Mouse (Mus musculus) layer of hippocampus, adult 11-12 months (tissue): Measurements from ENCODE around the gene Efcab11.

ENCODE experiments used
- DNase-seq: peaks from one replicate; pipeline ENCODE4 v3.0.0; 2022; ENCODE audit warnings: low spot score

The Efcab11 gene

DNA sequence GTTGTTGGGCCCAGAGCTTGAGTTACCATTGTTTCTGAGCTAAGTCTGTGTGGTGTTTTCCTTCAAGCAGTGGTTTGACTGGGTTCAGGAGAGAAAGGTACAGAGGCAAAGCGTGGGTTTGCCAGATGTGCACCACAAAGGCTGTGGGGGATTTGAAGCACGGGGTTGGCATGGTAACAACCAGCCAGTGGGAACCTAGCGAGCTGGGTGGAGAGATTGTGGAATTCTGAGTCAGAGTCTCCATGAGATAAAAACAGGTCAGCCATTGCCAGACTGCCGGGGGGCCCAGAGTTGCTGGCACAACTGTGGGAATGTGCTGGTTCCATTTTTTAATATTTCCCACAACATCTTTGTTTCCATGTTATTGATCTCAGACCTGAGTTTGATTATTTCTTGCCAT lies 202.6 kb downstream of the Efcab11 start:
- DNase-seq = no peak

DNA sequence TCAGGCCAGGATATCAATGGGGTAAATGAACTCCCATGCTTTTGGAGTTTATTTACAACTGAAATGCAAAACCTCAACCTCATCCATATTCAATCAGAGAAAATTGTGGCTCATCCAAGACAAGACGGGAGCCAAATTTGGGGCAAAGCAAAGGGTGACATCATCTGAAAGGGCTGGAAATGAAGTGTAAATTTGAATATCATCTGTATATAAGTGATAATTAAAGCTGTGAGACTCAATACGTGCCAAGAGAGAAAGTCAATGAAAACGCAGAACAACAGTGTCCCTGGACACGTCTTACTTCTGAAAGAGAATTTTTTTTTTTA lies 212.4 kb downstream of the Efcab11 start:
- DNase-seq = no peak

DNA sequence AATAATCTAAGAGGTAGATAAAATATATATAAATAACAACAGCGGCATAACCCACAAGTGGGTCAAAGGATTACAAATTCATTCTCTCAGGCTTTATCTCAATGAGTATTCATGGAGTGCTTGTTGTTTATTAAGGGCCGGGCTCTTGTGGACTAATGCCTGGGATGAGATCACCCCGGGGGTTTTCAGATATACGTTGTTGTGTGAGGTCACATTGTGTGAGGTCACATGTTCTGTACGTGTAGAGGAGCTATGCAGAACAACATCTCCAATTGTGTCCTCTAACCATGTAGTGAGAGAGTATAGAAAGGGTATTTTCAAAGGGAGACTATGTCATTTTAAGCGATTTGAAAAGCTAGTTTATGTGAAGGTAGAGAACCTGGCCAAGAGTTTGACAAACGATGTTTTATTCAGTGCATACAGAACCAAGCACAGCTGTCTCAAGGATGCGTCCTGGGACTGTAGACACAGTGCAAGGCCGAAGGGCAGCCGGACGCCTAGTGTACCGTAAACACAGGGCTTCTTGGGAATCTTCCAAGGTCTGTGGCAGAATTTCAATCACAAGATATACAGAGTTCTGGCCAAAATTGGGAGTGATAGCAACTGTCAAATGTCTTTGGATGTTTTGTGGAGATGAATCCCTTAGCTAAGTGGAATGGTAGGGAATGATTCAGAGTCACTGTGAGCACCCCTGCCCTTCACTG lies 212.9 kb downstream of the Efcab11 start:
- peak; percentile 13 for DNase-seq

DNA sequence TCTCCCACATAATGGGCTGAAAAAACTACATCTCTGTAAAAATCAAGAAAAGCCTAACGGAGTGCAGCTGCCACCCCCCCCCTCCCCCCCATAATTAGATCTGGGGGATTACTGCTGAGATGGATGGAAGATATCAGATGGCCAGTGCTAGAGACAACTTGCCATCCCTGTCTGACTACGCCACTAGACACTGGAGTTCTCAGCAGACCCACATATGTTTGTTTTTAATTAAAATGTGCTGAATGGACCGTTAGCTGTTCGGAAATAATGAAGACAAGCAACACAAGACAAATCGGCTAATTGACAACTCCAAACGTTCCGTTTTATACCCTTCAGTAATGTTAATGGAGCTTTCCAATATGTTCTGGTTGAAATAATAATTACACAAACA lies 213.5 kb downstream of the Efcab11 start:
- DNase-seq = no peak

DNA sequence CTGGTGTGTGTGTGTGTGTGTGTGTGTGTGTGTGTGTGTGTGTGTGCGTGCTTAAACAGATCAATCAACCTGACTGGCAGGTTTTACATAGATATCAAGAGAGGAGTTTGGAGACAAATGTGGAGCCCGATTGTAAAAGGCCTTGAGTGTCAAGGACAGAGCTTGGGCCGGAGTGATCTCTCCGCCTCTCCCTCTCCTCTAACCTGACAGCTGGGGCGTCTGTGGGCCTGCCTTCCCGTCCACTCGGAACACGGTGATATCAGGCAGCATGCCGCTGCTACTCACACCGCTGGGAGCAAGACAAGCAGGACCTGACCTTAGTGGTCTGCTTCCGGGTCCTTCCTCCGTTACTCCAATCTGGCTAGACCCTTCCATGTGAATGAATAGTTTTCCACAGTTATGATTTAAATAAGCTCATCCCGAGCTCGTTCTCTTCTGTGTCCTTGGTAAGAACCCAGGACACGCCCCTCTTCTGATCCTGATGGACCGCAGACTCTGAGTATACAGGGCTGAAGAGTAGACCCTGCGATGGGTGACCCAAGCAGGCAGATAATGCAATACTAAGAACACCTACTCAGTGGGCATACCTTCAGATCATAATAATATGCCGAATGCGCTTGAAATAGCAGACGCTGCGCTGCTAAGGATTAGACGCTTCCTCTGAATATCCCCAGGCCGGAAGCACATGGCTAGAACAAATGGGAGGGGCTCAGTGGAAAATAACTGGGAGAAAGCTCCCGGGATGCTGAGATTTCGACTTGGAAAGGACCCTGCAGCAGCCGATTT lies 214.1 kb downstream of the Efcab11 start:
- peak; percentile 21 for DNase-seq

DNA sequence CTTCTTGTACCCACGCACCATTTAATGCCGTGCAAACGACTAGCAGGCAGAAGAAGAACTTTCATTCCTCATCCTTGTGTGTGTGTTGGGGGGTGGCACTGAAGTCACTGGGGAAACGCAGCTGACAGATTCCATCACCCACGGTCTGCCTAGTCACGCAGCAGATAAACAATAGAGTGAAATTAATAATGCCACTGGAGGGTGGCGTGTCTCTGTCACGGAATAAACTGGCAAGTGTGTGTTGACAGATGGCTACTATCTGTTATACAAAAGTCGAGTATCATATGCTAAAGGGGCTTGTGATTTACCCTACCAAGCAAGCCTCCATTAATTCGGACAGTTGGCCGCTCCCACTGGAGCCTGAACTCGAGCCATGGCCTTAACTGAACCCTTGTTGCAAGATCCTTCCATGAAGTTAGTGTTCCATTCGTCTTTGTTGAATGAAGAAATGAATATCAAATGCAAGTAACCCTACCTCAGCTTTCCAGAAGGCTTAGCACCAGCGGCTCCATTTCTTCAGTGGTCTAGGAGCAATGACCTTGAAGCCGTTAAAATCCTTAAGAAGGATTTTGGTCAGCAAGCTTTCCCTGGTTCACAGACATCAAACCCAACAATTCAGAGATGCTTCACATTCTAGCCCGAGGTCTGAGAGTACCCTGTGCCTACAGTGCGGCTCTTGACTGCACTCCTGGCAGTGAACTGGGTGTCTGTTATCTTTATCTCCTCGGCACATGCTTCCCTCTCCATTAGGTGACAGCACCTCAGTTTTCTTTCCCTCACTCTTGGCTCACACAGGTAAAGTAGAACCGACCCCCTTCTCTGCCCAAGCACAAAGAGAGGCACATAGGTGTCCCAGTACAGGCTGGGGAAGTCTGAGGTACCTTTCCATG lies 229.0 kb downstream of the Efcab11 start:
- peak; percentile 54 for DNase-seq

DNA sequence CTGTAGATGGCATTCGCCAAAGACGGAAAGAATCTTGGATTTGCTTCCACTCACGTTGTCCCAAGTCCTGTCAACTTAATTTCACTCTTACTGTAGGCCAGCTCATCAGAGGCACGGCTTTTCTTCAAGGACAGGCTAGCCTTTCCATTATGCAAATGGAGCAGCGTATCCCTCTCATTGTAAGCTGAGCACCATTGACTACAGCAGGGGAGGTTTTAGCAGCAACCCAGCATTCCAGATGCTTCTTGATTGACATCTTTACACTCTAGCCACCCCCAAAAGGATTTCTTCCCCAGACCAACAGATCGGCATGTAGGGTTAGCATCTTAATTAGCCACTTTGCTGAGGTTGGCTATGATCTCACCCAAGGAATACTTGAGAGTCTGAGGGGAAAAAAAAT lies 231.8 kb downstream of the Efcab11 start:
- DNase-seq = no peak

DNA sequence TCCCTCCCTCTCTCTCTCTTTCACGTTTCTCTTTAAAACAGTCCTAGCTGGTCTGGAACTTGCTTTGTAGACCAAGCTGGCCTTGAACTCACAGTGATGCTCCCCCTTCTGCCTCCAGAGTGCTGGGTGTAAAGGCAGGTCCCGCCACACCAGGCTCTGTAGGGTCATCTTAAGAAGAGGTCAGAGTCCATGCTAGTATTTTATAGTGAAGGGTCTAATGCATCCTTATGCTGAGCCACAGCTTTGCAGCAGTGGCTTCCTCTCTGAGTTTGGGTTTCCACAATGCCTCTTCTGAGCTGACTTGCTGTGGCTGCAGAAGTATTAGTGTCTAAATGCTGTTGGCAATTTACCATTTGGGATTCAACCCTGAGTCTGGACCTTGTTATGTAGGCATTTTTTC lies 234.5 kb downstream of the Efcab11 start:
- DNase-seq = no peak

DNA sequence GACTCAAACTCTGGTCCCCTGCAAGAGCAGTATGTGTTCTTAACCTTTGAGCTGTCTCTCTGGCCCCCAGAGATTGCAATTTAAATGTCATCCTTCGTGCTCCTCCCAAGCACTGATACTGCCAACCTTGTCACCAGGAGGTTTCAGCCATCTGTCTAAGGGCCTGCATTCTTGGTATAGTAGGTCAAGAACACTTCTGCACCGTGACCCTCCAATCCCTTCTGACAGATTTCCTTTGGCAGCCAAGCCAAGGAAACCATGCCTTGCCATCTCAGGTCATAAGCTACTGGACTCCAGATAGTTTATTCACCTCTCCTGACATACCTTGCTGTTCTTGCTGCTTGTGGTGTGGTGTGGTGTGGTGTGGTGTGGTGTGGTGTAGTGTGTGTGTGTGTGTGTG lies 235.5 kb downstream of the Efcab11 start:
- no peak for DNase-seq

DNA sequence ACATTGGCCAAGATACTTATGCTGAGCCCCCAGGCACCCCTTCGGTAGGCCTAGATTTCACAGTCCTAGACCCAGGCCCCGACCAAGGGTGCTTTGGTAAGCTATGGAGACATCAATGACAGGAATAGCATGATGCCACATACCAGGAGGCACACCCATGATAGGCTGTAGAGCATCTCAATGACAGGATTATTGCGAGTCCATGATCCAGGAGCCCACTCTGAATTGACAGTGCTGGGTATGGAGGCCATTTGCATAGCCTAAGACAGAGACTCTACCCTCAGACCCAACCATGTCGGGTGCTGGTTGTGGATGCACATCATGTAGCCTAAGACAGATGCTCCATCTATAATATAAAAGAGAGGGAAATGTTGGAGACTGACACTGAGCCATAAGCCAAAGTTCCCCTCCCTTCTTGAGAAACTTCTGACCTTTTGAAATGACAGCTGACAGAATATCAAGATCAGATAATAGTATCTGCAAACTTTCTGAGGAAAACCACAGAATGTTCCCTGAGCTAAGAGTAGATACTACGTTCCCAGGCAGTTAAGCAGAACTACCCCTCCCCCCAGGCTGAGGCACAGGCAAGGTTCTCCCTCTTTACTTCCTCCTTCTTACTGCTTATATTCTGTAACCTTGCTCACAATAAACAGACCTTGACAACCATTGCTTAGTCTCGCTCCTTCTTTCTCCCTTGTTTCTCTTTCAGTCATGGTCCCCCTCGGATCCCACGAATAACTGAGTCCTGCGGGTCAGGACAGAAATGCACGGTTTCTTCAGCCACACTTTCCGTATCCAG lies 237.5 kb downstream of the Efcab11 start:
- DNase-seq = peak; percentile 58

DNA sequence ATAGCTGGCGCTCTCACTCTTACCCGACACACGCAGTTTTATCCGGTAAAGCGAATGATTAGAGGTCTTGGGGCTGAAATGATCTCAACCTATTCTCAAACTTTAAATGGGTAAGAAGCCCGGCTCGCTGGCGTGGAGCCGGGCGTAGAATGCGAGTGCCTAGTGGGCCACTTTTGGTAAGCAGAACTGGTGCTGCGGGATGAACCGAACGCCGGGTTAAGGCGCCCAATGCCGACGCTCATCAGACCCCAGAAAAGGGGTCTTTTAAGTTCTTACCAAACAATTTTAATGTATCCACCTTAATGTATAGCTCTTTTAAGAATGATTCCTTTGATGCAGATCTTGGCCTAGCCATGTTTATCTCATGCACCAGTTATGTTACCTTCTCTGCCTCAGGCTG lies 238.8 kb downstream of the Efcab11 start:
- DNase-seq = peak; percentile 46

DNA sequence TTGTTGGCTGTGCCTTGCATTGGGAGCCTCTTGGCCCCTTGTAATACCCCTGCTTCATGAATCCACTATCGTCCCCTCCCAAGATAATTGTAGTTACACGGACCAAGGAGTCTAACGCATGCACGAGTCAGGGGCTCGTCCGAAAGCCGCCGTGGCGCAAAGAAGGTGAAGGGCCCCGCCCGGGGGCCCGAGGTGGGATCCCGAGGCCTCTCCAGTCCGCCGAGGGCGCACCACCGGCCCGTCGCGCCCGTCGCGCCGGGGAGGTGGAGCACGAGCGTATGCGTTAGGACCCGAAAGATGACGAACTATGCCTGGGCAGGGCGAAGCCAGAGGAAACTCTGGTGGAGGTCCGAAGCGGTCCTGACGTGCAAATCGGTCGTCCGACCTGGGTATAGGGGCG lies 239.3 kb downstream of the Efcab11 start:
- DNase-seq = no peak
